Mouse (Mus musculus): ENCODE data around the gene Fam19a2. TPM values are rescaled to one million over a fixed set of nuclear protein-coding genes. Genes with fewer than 3 reads are reported as not detected.

Fam19a2 gene
- total and polyA plus RNA-seq, 2 experiments from 2014 or later = 62.9 to 134 TPM

DNA sequence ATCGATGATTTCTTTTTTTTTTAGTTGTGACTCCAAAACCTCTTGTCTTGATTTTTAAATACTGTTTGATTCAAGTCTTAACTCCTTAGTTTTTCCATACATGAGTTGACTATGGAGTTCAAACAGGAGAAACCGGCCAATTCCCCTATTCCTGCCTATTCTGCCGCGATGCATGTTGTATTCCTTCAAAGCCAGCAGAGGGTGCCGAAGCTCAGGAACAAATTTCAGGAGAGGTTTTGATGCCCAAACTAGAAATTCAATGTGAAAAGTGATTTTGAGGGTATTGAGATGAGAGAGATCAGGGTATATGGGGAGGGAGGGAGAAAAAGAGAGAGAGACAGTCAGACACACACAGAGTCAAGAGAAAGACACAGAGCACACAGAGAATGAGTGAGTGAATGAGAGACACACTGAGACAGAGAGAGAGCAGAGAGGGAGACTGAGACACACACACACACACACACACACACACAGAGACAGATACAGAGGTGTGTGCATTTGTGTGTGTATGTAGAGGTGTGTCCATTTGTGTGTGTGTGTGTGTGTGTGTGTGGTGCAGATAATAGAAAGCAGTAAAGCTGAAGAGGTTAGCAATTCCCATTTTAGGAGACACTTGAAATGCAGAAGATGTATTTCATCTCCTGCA lies 78.9 kb downstream of the Fam19a2 start:
- H3K4me2 ChIP-seq (ENCODE audit: low read depth) = no peak overlapping the region
- peak; percentile 83 for DNase-seq
- no peak overlapping the region for H3K9ac ChIP-seq
- peak; percentile 84 for TF ChIP-seq CTCF (IDR thresholded peaks at IDR 0.05; ENCODE audit: low read depth)
- WGBS = 17% methylated on average over 5 of the region's 5 CpGs
- H3K27me3 ChIP-seq (ENCODE audit: insufficient read depth, low read length) = no peaks in the 10 kb centered on the region
- H3K4me3 ChIP-seq (ENCODE audit: low read depth, low read length) = no peak overlapping the region
- no peaks in the 10 kb centered on the region for H3K9me3 ChIP-seq (ENCODE audit: low read length)
- H3K4me1 ChIP-seq (ENCODE audit: insufficient read depth) = no peaks in the 10 kb centered on the region
- ATAC-seq = no peak; the same call in 1 of the 2 replicates
- no peaks in the 10 kb centered on the region for H3K36me3 ChIP-seq (ENCODE audit: insufficient read depth)
- no peak overlapping the region for H3K27ac ChIP-seq (ENCODE audit: low read depth, low read length)

DNA sequence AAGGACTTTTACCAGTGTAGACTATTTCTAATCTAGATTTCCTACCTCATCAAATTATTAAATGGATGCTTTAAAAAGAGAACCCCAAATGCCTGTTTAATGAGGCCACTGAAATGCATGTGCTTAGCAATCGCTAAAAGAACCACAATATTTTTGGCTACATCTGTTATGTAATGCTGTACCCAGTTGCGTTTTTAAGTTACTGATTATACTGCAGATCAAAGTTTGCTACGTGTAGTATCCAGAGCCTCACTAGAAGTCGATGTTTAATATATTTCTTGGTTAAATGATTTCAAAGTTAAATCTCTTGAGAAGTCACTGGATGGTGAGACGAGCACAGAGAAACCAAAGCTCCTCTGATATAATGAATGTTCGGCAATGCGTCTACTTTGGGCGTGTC lies 82.5 kb downstream of the Fam19a2 start:
- 96% methylated on average over 8 of the region's 8 CpGs for WGBS
- H3K4me1 ChIP-seq (ENCODE audit: insufficient read depth) = no peaks in the 10 kb centered on the region
- H3K36me3 ChIP-seq (ENCODE audit: insufficient read depth) = no peaks in the 10 kb centered on the region
- no peak overlapping the region for H3K4me2 ChIP-seq (ENCODE audit: low read depth)
- H3K9ac ChIP-seq = no peak overlapping the region
- no peak overlapping the region for H3K4me3 ChIP-seq (ENCODE audit: low read depth, low read length)
- no peaks in the 10 kb centered on the region for H3K27me3 ChIP-seq (ENCODE audit: insufficient read depth, low read length)
- H3K9me3 ChIP-seq (ENCODE audit: low read length) = no peaks in the 10 kb centered on the region
- no peak overlapping the region for H3K27ac ChIP-seq (ENCODE audit: low read depth, low read length)
- no peak for TF ChIP-seq CTCF (IDR thresholded peaks at IDR 0.05; ENCODE audit: low read depth)
- ATAC-seq (no peak), DNase-seq (no peak)

DNA sequence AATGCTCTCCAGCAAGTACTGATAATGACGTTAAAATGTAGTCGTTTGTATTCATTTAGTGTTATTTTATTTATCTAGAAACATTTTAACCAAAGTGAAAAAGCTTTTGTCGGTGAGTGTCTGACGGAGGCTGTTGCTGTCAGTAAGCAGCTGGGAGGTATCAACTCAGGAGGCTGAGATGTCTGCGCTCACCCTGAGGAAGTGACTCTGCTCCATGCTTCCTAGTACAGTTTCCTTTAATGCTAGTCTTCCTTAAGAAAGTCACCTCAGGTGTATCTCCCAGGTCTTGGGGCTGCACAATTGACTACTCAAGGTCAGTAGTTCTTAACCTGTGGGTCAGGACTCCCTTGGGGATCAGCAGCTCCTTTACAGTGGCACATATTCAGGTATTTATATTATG lies 89.9 kb downstream of the Fam19a2 start:
- DNase-seq (no peak), ATAC-seq (no peak)
- Histone ChIP-seq H3K27ac (ENCODE audit: low read depth, low read length) (no peak overlapping the region), H3K4me1 (ENCODE audit: insufficient read depth) (no peaks in the 10 kb centered on the region), H3K4me3 (ENCODE audit: low read depth, low read length) (no peak overlapping the region), H3K4me2 (ENCODE audit: low read depth) (no peak overlapping the region), H3K9ac (no peak overlapping the region), H3K27me3 (ENCODE audit: insufficient read depth, low read length) (no peaks in the 10 kb centered on the region), H3K36me3 (ENCODE audit: insufficient read depth) (no peaks in the 10 kb centered on the region), H3K9me3 (ENCODE audit: low read length) (no peaks in the 10 kb centered on the region)
- TF ChIP-seq CTCF (IDR thresholded peaks at IDR 0.05; ENCODE audit: low read depth) = no peak
- WGBS = 76% methylated on average over 5 of the region's 5 CpGs

DNA sequence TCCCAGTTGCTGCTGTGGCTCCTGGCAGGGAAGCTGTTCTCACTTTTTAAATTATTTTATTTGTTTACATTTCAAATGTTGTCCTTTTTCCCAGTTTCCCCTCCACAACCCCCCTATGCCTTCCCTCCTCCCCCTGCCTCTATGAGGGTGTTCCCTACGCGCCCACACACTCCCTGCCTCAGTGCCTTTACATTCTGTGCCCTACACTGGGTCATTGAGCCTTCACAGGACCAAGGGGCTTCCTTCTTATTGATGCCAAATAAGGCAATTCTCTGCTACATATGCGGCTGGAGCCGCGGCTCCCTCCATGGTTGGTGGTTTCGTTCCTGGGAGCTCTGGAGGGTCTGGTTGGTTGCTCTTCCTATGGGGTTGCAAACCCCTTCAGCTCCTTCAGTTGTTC lies 93.2 kb downstream of the Fam19a2 start:
- no peak for DNase-seq
- Histone ChIP-seq H3K27me3 (ENCODE audit: insufficient read depth, low read length) (no peaks in the 10 kb centered on the region), H3K4me3 (ENCODE audit: low read depth, low read length) (no peak overlapping the region), H3K9ac (no peak overlapping the region), H3K36me3 (ENCODE audit: insufficient read depth) (no peaks in the 10 kb centered on the region), H3K9me3 (ENCODE audit: low read length) (no peaks in the 10 kb centered on the region), H3K4me2 (ENCODE audit: low read depth) (no peak overlapping the region), H3K27ac (ENCODE audit: low read depth, low read length) (no peak overlapping the region), H3K4me1 (ENCODE audit: insufficient read depth) (no peaks in the 10 kb centered on the region)
- WGBS = 93% methylated on average over 6 of the region's 6 CpGs
- no peak for TF ChIP-seq CTCF (IDR thresholded peaks at IDR 0.05; ENCODE audit: low read depth)
- ATAC-seq = no peak

DNA sequence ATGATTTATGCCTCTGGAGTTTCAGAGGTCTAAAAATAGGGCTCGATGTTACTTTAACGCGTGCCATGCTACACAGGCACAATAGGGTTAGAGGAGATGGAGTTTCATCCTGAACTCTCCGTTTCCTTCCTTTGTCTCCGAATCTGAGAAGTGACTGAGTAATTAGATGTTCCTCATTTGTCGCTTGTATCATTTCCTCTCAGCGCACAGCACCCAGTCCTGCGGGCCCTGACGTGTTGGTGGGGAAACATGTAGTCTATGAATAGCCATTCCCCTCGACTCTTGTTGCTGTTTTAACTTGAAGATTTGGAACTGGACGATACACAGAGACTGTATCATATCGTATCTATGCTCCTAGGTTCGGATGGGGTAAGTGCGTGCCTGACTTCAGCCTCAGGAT lies 96.7 kb downstream of the Fam19a2 start:
- H3K27me3 ChIP-seq (ENCODE audit: insufficient read depth, low read length) = no peaks in the 10 kb centered on the region
- no peak overlapping the region for H3K4me3 ChIP-seq (ENCODE audit: low read depth, low read length)
- 72% methylated on average over 14 of the region's 14 CpGs for WGBS
- no peaks in the 10 kb centered on the region for H3K36me3 ChIP-seq (ENCODE audit: insufficient read depth)
- ATAC-seq = no peak
- H3K4me2 ChIP-seq (ENCODE audit: low read depth) = no peak overlapping the region
- no peak overlapping the region for H3K27ac ChIP-seq (ENCODE audit: low read depth, low read length)
- no peaks in the 10 kb centered on the region for H3K4me1 ChIP-seq (ENCODE audit: insufficient read depth)
- H3K9me3 ChIP-seq (ENCODE audit: low read length) = no peaks in the 10 kb centered on the region
- no peak for TF ChIP-seq CTCF (IDR thresholded peaks at IDR 0.05; ENCODE audit: low read depth)
- DNase-seq = no peak
- H3K9ac ChIP-seq = no peak overlapping the region

DNA sequence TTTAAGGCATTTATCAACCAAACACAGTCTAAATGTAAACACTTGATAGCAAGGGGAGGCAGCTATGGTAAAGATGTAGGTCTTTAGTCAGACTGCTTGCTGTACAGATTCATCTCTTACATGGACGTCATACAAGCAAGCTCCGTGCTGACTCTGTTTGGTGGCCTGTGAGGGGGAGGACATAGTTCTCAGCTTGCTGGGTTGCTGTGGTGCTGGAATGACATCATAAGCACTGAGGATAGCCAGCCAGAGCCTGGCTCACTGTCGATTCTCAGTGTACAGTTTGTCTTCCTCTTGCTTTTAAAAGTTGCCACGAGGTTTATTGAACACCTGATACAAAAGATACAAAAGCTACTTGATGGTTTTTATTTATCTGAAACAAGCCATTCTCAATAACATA lies 100.8 kb downstream of the Fam19a2 start:
- H3K9me3 ChIP-seq (ENCODE audit: low read length) = no peaks in the 10 kb centered on the region
- DNase-seq (no peak), ATAC-seq (no peak)
- no peak overlapping the region for H3K27ac ChIP-seq (ENCODE audit: low read depth, low read length)
- no peak overlapping the region for H3K4me2 ChIP-seq (ENCODE audit: low read depth)
- H3K36me3 ChIP-seq (ENCODE audit: insufficient read depth) = no peaks in the 10 kb centered on the region
- no peak overlapping the region for H3K4me3 ChIP-seq (ENCODE audit: low read depth, low read length)
- H3K9ac ChIP-seq = no peak overlapping the region
- H3K4me1 ChIP-seq (ENCODE audit: insufficient read depth) = no peaks in the 10 kb centered on the region
- WGBS = 74% methylated on average over 4 of the region's 4 CpGs
- H3K27me3 ChIP-seq (ENCODE audit: insufficient read depth, low read length) = no peaks in the 10 kb centered on the region
- no peak for TF ChIP-seq CTCF (IDR thresholded peaks at IDR 0.05; ENCODE audit: low read depth)

DNA sequence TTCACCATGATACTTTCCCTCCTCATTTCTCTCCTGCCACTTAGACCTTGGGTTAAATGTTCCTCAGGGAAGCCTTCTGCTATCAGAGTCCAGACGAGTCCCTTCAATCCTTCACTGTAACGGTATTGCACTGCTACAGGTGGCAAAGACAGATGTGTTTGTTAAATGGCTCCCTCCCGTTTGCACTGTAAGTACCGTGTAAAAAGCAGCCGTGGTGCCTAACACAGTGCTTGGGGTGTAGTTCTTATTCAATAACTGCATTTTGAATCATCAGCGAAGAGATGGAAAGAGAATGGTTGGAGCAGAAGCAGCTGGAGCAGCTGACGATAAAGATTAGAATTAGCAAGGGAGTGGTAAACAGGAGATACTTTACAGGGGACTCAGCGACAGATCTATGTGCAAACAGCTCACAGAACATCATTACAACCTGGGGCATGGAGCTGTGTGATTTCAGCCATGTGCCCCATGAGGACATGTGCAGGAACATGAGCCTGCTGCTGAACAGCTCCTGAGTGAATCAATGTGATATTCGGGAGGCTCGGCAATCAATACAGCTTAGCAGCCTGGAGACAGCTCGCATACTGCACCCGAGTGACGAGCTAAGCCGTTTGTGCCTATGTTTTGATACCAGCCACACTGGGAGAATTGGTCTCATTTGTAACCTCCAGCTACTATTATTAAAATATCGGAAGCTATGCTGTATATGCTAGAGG lies 103.5 kb downstream of the Fam19a2 start:
- H3K27ac ChIP-seq (ENCODE audit: low read depth, low read length) = no peak overlapping the region
- H3K4me3 ChIP-seq (ENCODE audit: low read depth, low read length) = no peak overlapping the region
- no peaks in the 10 kb centered on the region for H3K4me1 ChIP-seq (ENCODE audit: insufficient read depth)
- H3K9me3 ChIP-seq (ENCODE audit: low read length) = no peaks in the 10 kb centered on the region
- no peak overlapping the region for H3K9ac ChIP-seq
- ATAC-seq (no peak), DNase-seq (no peak)
- TF ChIP-seq CTCF (IDR thresholded peaks at IDR 0.05; ENCODE audit: low read depth) = no peak
- H3K36me3 ChIP-seq (ENCODE audit: insufficient read depth) = no peaks in the 10 kb centered on the region
- H3K27me3 ChIP-seq (ENCODE audit: insufficient read depth, low read length) = no peaks in the 10 kb centered on the region
- WGBS = 85% methylated on average over 15 of the region's 15 CpGs
- H3K4me2 ChIP-seq (ENCODE audit: low read depth) = no peak overlapping the region
